Mouse (Mus musculus): Measurements from ENCODE around the gene Hmgn2.
"Not testable (repeated sequence)": the region's sequence is repeated elsewhere in the genome, so short reads cannot be mapped to it uniquely, and the experiment has no call there.

Hmgn2 gene

DNA sequence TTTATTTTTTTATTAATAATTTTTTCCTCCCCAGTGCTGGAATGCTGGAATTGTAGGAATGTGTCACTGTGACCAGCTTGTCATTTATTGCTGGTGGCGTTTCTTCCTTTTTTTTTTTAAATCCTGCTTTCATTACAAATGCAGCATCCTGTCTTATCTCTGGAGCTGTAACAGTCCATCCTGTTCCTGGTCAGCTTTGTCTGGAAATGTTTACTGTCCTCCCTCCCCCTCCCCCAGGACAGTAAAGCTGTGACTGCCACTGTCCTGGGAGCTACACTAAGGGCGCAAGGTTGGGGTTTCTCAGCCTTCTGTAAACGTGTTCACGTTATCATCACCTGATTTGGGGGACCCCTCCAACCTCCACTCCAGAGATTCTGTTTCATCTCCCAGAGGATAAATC lies 43.2 kb downstream of the Hmgn2 start:
- DNase-seq (ENCODE audit: low read depth, low spot score): no peak

DNA sequence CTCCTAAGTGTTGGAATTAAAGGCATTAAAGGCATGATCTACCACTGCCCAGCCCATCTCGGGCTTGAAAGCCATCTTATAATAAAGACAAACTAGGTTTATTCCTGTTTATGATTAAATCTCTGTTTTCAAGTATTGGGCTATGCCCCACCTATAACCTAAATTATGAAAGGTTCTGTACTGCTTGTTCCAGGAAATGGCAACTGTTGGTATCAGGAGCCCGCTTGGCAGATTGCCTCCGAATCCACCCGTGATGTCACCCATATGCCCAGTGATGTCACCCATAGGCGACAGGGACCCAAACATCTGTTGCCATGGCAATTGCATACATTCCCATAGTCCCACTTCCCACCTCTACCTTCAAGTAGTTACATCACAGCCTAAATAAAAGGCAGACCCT lies 44.7 kb downstream of the Hmgn2 start:
- DNase-seq (ENCODE audit: low read depth, low spot score): no peak

DNA sequence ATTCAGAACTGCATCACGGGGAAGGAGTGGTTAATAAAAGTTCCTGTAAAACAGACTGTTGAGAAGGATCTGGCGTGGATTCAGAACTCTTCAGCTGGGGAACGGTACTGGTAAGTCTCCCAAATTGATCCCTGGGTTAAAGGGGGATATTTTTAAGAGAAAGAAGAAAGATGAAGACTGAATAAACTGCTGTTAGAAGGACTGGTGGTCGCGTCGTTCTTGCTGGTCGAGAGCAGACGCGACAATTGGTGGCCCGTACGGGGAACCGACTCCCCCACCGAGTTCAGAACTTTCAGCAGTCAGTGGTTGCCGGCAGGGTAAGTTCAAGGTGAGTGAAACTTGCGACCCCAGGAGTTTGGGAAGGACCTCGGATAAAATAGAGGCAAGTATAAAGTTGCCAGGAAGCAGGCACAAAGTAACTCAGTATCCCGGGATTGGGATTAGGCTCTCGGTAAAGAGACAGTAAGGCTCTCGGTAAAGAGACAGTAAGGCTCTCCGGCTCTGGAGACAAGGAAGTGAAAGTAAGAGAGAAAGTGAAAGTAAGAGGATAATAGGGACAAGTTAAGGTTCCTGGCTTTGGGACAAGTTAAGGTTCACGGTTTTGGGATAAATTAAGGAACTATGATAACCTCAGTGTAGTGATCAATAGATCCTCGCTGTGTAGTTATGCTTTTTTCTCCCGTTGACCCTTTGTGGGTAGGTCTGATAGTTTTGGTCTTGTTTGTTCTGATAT lies 50.2 kb downstream of the Hmgn2 start:
- DNase-seq (ENCODE audit: low read depth, low spot score): not testable (repeated sequence)

All from c-Kit-negative CD71-positive TER-119-positive erythroid progenitor cells, embryonic 14.5 days (primary cell).